Mouse (Mus musculus) heart, adult 11 months (tissue): ENCODE measurements around the gene Stat5b.

Source experiments
- DNase-seq: peaks from one replicate; pipeline ENCODE4 v3.0.0; 2022

The Stat5b gene

GRCm38 (mm10) chr11:100806380-100807305 is 43.9 kb downstream of the Stat5b start:
- no peak for DNase-seq

DNA sequence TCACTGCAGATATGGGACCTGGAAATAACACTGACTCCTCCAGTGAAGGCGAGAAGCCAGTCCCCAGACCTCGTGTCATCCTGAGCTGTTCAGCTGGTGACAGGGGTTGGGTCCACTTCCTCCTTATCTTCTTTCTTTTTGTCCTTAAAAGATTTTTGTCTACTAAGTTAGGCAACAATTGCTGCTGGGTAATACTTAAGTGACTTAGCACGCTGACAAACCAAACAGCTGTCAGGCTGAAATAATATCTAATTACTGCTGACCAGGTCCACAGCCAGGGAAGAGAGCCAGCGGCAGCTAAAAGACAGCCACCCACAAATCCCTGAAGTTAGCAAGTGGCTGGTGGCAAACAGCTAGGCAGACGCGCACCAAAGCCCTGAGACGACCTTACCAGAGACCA is 45.0 kb downstream of the Stat5b start:
- peak; percentile 96 for DNase-seq

DNA sequence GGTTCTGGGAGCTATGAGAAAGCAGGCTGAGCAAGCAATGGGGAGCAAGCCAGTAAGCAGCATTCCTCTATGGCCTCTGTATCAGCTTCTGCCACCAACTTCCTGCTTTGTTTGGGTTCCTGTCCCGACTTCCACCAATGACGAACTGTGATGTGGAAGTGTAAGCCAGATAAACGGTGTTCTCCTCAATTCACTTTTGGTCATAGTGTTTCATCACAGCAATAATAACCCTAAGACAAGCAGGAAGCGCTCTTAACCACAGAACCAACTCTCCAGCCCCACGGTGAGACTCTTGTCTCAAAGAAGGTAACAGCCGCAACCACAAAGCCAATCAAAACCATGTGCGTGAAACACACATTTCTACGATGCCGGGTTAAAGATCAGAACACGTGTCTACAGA is 46.1 kb downstream of the Stat5b start:
- no peak for DNase-seq

DNA sequence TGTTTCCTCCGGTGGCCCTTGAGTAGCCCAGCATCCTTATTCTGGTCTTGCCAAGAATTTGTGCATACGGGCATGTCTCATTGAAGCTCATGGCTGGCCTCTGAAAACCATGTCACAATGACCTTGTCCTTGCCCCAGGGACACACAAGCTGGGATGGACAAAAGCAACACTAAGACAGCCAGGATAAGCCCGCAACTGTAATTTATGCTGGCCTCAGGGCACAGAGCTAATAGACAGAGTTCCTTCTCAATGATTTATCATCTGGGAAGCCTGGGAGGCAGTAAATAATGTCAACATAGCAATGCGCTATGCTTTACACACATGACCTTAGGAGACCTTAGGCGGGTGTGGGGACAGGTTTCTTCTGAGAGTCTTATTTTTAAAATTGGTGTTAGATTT is 51.1 kb downstream of the Stat5b start:
- DNase-seq, result no peak

- DNase-seq, result no peak
Measured at GRCm38 (mm10) chr11:100796585-100796984, 53.9 kb downstream of the Stat5b start.

DNA sequence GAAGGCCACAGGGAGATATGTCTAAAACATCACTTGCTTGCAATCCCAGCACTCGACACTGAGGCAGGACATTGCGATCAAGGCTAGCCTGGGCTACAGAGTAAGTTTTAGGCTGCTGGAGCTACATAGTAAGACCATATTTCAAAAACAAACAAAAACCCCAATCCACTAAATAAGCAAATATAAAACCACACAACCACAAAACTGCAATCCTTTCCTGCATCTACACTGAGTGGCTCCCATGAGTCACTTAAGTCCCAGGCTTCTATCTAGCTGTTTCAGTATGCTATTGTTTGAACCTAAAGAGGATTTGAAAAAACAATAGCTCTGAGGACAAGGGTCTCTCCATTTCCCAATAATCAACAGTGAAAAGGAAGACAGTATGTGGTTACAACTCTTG is 55.1 kb downstream of the Stat5b start:
- DNase-seq, result no peak

GRCm38 (mm10) chr11:100791457-100792049 is 59.0 kb downstream of the Stat5b start:
- DNase-seq, result peak; percentile 95

- peak; percentile 98 for DNase-seq
Measured at GRCm38 (mm10) chr11:100790644-100791043, 59.9 kb downstream of the Stat5b start.

GRCm38 (mm10) chr11:100789702-100790101 is 60.8 kb downstream of the Stat5b start:
- no peak for DNase-seq

DNA sequence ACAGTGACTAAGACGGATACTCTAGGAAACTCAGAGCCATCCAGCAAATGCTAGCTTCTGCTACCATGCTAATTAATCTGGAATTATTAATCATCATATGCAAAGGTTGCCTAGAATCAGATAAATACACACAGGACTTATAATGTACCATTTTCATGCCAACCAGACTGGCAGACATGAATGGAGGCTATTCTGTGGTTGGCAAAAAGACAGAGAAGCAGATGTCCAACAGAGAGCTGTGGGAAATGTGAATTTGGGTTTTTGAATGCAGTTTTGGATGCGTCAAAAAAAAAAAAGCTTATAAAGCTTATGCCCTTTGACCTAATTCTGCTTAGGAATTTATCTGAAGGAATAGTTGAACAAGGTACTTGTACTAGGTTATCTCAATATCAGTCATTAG is 64.8 kb downstream of the Stat5b start:
- DNase-seq, result no peak

DNA sequence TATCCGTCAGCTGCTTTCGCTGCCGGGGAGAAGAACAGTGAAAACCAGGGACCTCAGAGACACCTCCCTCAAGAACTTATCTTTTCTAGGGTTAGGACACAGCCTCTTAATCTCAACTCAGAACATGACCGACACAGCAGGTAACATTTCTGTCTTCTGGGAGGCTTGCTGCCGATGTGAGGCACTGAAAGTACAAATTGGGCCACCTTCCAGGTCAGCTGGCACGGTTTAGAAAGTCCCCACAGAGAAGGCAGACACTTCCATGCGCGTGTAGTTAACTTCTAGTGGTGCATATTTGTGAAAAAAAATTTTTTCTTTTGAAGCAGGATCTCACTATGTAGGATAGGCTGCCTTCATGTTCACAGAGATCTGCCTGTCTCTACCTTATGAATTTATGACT is 66.2 kb downstream of the Stat5b start:
- no peak for DNase-seq

GRCm38 (mm10) chr11:100782568-100782967 is 68.0 kb downstream of the Stat5b start:
- no peak for DNase-seq

GRCm38 (mm10) chr11:100781763-100782475 is 68.6 kb downstream of the Stat5b start:
- DNase-seq, result peak; percentile 91

GRCm38 (mm10) chr11:100780247-100780646 is 70.3 kb downstream of the Stat5b start:
- no peak for DNase-seq

DNA sequence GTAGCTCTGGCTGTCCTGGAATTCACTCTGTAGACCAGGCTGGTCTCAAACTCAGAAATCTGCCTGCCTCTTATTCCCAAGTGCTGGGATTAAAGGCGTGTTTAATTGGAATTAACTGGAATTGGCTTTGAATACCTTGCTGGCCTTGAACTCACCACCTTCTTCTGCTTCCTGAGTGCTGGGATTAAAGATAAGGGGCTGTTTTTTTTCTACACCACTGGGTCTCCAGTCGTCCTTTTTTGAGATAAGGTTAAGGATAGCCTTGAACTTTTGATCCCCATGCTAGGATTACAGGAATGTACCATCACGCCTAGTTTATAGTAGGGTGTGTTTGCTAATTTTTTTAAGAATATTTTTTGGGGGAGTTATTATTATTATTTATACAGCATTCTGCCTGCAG is 72.5 kb downstream of the Stat5b start:
- no peak for DNase-seq

GRCm38 (mm10) chr11:100775921-100776320 is 74.6 kb downstream of the Stat5b start:
- no peak for DNase-seq

GRCm38 (mm10) chr11:100774261-100774660 is 76.3 kb downstream of the Stat5b start:
- DNase-seq, result no peak

DNA sequence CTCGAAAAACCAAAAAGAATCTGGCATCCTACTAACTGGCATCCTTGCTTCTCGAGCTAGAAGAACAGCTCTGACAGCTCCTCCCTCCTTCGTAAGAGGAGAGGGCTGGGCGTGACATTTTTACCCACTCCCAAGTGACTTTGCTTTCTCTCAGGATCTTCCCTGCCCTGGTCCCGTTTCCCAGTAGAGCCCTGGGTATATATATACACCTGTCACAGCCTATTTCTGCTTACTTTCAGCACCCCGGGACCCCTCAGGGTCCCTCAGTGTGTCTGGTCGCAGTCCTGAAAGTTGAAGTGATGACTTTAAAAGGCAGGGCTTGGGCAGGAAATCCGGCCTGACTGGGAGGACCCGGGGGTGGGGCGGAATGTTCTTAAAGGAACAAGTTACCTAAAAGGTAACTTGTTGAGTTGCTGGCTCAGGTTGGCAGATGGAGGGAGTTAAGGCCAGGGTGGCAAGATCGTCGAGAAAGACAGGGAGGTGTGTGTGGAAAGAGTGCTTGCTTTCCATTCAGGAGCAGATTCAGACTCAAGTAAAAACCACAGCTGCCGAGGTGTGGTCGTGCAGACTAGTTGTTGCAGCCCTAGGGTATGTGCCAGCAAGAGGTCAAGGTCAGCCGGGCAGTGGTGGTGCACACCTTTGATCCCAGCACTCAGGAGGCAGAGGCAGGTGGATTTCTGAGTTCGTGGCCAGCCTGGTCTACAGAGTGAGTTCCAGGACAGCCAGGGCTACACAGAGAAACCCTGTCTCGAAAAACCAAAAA is 79.7 kb downstream of the Stat5b start, which contains the start of gene Ghdc:
Ghdc (minus strand) TSS at position 312 of the 763 bp plus-strand sequence.
- peak; percentile 98 for DNase-seq

GRCm38 (mm10) chr11:100769980-100770379 is 80.5 kb downstream of the Stat5b start:
- no peak for DNase-seq

DNA sequence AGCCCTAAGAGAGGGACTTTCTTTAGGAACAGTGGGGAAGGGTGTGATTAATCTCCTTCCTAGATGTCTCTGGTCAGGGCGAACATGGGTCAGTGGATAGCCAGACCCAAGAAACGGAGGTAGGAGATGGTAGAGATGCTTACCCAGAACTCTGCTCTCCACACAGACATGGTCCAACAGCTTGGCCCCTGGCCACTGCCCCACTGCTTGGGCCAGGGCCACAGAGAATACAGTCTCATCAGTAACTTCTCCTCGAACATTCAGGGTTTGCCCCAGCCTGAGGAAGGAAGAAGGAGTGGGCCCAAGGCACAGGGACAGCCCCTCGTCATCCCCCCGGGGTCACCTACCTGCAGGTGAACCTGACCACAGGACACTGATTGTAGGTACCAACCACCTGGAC is 82.7 kb downstream of the Stat5b start:
- no peak for DNase-seq

- DNase-seq, result no peak
Measured at GRCm38 (mm10) chr11:100766726-100767125, 83.8 kb downstream of the Stat5b start.

- DNase-seq, result no peak
Measured at GRCm38 (mm10) chr11:100762831-100763230, 87.7 kb downstream of the Stat5b start, which contains the start of gene Hcrt. Gene Hcrt (minus strand): TSS chr11:100762931.
